ENCODE assay signal across 9 mouse cellular contexts in the genomic region with DNA sequence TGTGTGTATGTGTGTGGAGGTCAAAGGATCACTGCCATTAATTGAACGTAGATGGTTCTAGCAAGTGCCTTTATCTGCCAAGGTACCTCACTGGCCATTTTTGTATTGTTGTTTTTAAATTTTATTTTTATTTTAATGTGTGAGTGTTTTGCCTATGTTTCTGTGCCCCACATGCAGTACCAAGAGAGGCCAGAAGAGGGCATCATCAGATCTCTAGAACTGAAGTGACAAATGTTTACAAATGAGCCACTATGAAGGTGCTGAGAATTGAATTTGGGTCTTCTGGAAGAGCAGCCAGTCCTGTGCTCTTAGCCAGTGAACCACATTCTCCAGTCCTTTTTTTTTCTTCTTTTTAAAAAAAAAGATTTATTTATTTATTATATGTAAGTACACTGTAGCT. TPM values are rescaled to one million over a fixed set of nuclear protein-coding genes. Genes with fewer than 3 reads are reported as not detected.
DNase-seq lines count a peak whose midpoint lies in the region; ATAC-seq and TF ChIP-seq lines count a peak whose summit lies in the region.
"Had no signal": no experiment of that assay in that cellular context is flagged by ENCODE, and none has a peak within 500 bp of the region (broad histone marks: within the 10 kb centered on the region; RNA-seq: fewer than 3 reads in every experiment).

No protein-coding gene starts in this region.

- intact Hi-C loops in heart, postnatal 25 days (cut with DNase I), result loop anchor here (5.0 kb wide), 1 partner anchor 94 kb away; no protein-coding TSS in a partner anchor

- H3K36me3 ChIP-seq in heart, postnatal 0 days (replicated peaks; ENCODE audit: control insufficient read depth, insufficient read depth, low read length), result no peaks in the 10 kb centered on the region
- H3K36me3 ChIP-seq in liver, embryonic 13.5 days, result no peaks in the 10 kb centered on the region
- no peaks in the 10 kb centered on the region for H3K36me3 ChIP-seq in stomach, postnatal 0 days (ENCODE audit: control insufficient read depth, insufficient read depth, low read length)
- H3K36me3 ChIP-seq: hindbrain, embryonic 15.5 days had no signal

- no peak for TF ChIP-seq EP300 in heart, postnatal 0 days (IDR thresholded peaks at IDR 0.05; ENCODE audit: low read depth)
- no peak for TF ChIP-seq EP300 in stomach, postnatal 0 days (optimal IDR thresholded peaks at IDR 0.05)

- H3K4me2 ChIP-seq in heart, postnatal 0 days (ENCODE audit: low read depth, low read length), result no peak overlapping the region
- H3K4me2 ChIP-seq in liver, embryonic 13.5 days, result no peak overlapping the region
- H3K4me2 ChIP-seq in stomach, postnatal 0 days (replicated peaks; ENCODE audit: low read depth), result no peak overlapping the region
- H3K4me2 ChIP-seq: hindbrain, embryonic 15.5 days had no signal

- WGBS in heart, postnatal 0 days, result 59% methylated on average over 1 of the region's 1 CpGs
- WGBS in liver, embryonic 13.5 days (ENCODE audit: insufficient replicate concordance), result 47% methylated on average over 1 of the region's 1 CpGs
- WGBS in stomach, postnatal 0 days, result 51% methylated on average over 1 of the region's 1 CpGs

- peaks cover 9% of the 10 kb centered on the region; the same call in 1 of the 2 replicates for H3K4me1 ChIP-seq in heart, postnatal 0 days (ENCODE audit: control insufficient read depth, insufficient read depth)
- peaks cover 10% of the 10 kb centered on the region for H3K4me1 ChIP-seq in liver, embryonic 13.5 days (replicated peaks)
- H3K4me1 ChIP-seq in stomach, postnatal 0 days (replicated peaks; ENCODE audit: control insufficient read depth, insufficient read depth), result no peaks in the 10 kb centered on the region

- H3K4me3 ChIP-seq in heart, postnatal 0 days (ENCODE audit: low read depth, low read length), result no peak overlapping the region
- no peak overlapping the region for H3K4me3 ChIP-seq in liver, embryonic 13.5 days (replicated peaks)
- H3K4me3 ChIP-seq in stomach, postnatal 0 days (ENCODE audit: low read depth, low read length), result no peak overlapping the region
- H3K4me3 ChIP-seq: hindbrain, embryonic 15.5 days had no signal

- H3K9me3 ChIP-seq in heart, postnatal 0 days (replicated peaks; ENCODE audit: control insufficient read depth, low read length), result no peaks in the 10 kb centered on the region
- no peaks in the 10 kb centered on the region for H3K9me3 ChIP-seq in liver, embryonic 13.5 days (replicated peaks)
- no peaks in the 10 kb centered on the region for H3K9me3 ChIP-seq in stomach, postnatal 0 days (ENCODE audit: control insufficient read depth, low read length)
- H3K9me3 ChIP-seq: hindbrain, embryonic 15.5 days had no signal

- no peak overlapping the region for H3K27ac ChIP-seq in heart, postnatal 0 days (ENCODE audit: low read depth)
- H3K27ac ChIP-seq in liver, embryonic 13.5 days, result no peak overlapping the region
- no peak overlapping the region for H3K27ac ChIP-seq in stomach, postnatal 0 days (replicated peaks)
- H3K27ac ChIP-seq: hindbrain, embryonic 15.5 days had no signal

- H3K27me3 ChIP-seq in heart, postnatal 0 days (ENCODE audit: control insufficient read depth, insufficient read depth, low read length), result no peaks in the 10 kb centered on the region
- H3K27me3 ChIP-seq in liver, embryonic 13.5 days, result 0 out of 2 replicates have a peak, but pooled peaks cover 2% of the 10 kb centered on the region
- no peaks in the 10 kb centered on the region for H3K27me3 ChIP-seq in stomach, postnatal 0 days (ENCODE audit: control insufficient read depth, insufficient read depth, low read length)
- H3K27me3 ChIP-seq: hindbrain, embryonic 15.5 days had no signal

- TF ChIP-seq CTCF in heart, postnatal 0 days (IDR thresholded peaks at IDR 0.05; ENCODE audit: low read depth), result peak; percentile 57
- peak; percentile 73 for TF ChIP-seq CTCF in stomach, postnatal 0 days (IDR thresholded peaks at IDR 0.05; ENCODE audit: low read depth)

- ATAC-seq in heart, postnatal 0 days (ENCODE audit: insufficient read depth, low read depth), result no peak
- ATAC-seq in liver, embryonic 13.5 days (ENCODE audit: low read depth), result no peak
- no peak for ATAC-seq in stomach, postnatal 0 days (ENCODE audit: low FRiP score, low TSS enrichment)

- no peak for DNase-seq in heart, postnatal 0 days (ENCODE audit: low spot score)
- DNase-seq in heart, postnatal 25 days (ENCODE audit: low spot score), result no peak
- DNase-seq in right cerebral cortex, postnatal 4 days, result peak; percentile 60
- no peak for DNase-seq in right cerebral cortex, postnatal 36 days (ENCODE audit: low spot score in 2 of 2)
- peak; percentile 66 for DNase-seq in c-Kit-positive CD71-negative TER-119-negative erythroid progenitor cells, embryonic 14.5 days (ENCODE audit: low read depth)
- DNase-seq in liver, embryonic 13.5 days, result peak; percentile 42
- DNase-seq in stomach, postnatal 0 days (ENCODE audit: low spot score), result no peak
- DNase-seq in right cerebral cortex, adult 18-20 months, result no peak

- no peak overlapping the region for H3K9ac ChIP-seq in heart, postnatal 0 days (replicated peaks; ENCODE audit: low read depth, low read length)
- no peak overlapping the region for H3K9ac ChIP-seq in liver, embryonic 13.5 days
- H3K9ac ChIP-seq in stomach, postnatal 0 days (ENCODE audit: low read length), result no peak overlapping the region
- H3K9ac ChIP-seq: hindbrain, embryonic 15.5 days had no signal

RNA-seq across cellular contexts. Expression of a gene that starts 5.5 kb away (rescaled TPM):
- 1.3 and 3.6 TPM in 2 replicates for total RNA-seq in heart, postnatal 0 days (2014; rRNA removed; ENCODE audit: low replicate concordance)
- 0.55 and 0.56 TPM in 2 replicates for polyA plus RNA-seq in heart, postnatal 0 days (2015; fragmentation: Nextera tagmentation; extraction: Ambion mirVana)
- total RNA-seq in heart, postnatal 25 days (2021), result under 1 TPM; 0.28 to 0.68 TPM
- polyA plus RNA-seq in liver, embryonic 13.5 days (2015; fragmentation: Nextera tagmentation; extraction: Ambion mirVana), result 1.8 TPM in 2 replicates
- polyA plus RNA-seq in stomach, postnatal 0 days (2015; fragmentation: Nextera tagmentation; extraction: Ambion mirVana), result 1.7 and 2.2 TPM in 2 replicates

RNA-seq across cellular contexts. Expression of a gene that starts 11.1 kb away (rescaled TPM):
- not detected in 2 replicates for total RNA-seq in heart, postnatal 0 days (2014; rRNA removed; ENCODE audit: low replicate concordance)
- polyA plus RNA-seq in heart, postnatal 0 days (2015; fragmentation: Nextera tagmentation; extraction: Ambion mirVana), result 0.14 TPM in 1 of 2 replicates, not detected in the other
- not detected for total RNA-seq in heart, postnatal 25 days (2021)
- not detected in 2 replicates for polyA plus RNA-seq in liver, embryonic 13.5 days (2015; fragmentation: Nextera tagmentation; extraction: Ambion mirVana)
- polyA plus RNA-seq in stomach, postnatal 0 days (2015; fragmentation: Nextera tagmentation; extraction: Ambion mirVana), result 0.07 TPM in 1 of 2 replicates, not detected in the other

RNA-seq across cellular contexts. Expression of a gene that starts 25.8 kb away (rescaled TPM):
- total RNA-seq in heart, postnatal 0 days (2014; rRNA removed; ENCODE audit: low replicate concordance), result 27.4 and 28.6 TPM in 2 replicates
- 14.6 and 15.7 TPM in 2 replicates for polyA plus RNA-seq in heart, postnatal 0 days (2015; fragmentation: Nextera tagmentation; extraction: Ambion mirVana)
- total RNA-seq in heart, postnatal 25 days (2021), result 1 to 10 TPM; 7.9 to 8.4 TPM
- polyA plus RNA-seq in liver, embryonic 13.5 days (2015; fragmentation: Nextera tagmentation; extraction: Ambion mirVana), result 6.7 and 7.0 TPM in 2 replicates
- 13.5 and 16.2 TPM in 2 replicates for polyA plus RNA-seq in stomach, postnatal 0 days (2015; fragmentation: Nextera tagmentation; extraction: Ambion mirVana)

RNA-seq across cellular contexts. Expression of a gene that starts 34.4 kb away (rescaled TPM):
- total RNA-seq in heart, postnatal 0 days (2014; rRNA removed; ENCODE audit: low replicate concordance), result 47.3 and 67.2 TPM in 2 replicates
- polyA plus RNA-seq in heart, postnatal 0 days (2015; fragmentation: Nextera tagmentation; extraction: Ambion mirVana), result 137 and 149 TPM in 2 replicates
- total RNA-seq in heart, postnatal 25 days (2021), result 100 to 1,000 TPM; 285 to 296 TPM
- 80.8 and 100 TPM in 2 replicates for polyA plus RNA-seq in liver, embryonic 13.5 days (2015; fragmentation: Nextera tagmentation; extraction: Ambion mirVana)
- polyA plus RNA-seq in stomach, postnatal 0 days (2015; fragmentation: Nextera tagmentation; extraction: Ambion mirVana), result 86.0 and 89.2 TPM in 2 replicates

Comparison
In these comparisons a context has a peak if more than half of its experiments do, and no peak if none do; other contexts are left out.
1. DNase-seq: peak in right cerebral cortex, postnatal 4 days (single experiment), c-Kit-positive CD71-negative TER-119-negative erythroid progenitor cells, embryonic 14.5 days (single experiment) and liver, embryonic 13.5 days (single experiment); none in heart, postnatal 0 days (single experiment), heart, postnatal 25 days (single experiment), right cerebral cortex, postnatal 36 days (0 of 2), stomach, postnatal 0 days (single experiment) and right cerebral cortex, adult 18-20 months (single experiment).